Mouse (Mus musculus): ENCODE measurements at regions not wholly inside any gene's neighbourhood (a gene's known extent, or its start where the extent isn't known, plus 50 kb on each side); places are given as distances from the start of the nearest gene placed in this dataset.
A peak's percentile ranks its signal among the peaks of the same experiment; 100 is the strongest.

DNA sequence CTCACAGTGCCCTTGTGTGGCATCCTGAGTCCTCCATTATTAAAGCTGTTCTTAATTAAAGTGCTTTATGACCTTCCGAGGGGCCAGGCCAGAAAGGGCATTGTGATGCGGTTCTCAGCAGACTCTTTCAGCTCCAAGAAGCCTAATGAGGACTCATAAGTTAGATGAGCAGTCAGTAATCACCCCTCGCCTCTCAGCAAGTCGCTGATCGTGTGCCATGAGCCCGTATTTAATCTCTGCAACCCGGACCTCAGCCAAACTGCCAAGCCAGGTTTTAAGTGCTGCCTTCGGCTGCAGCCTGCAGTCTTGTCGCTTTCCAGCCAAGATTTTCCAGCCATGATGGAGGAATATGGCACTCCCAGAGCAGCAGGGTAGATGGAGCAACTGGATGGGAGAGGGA lies 56.1 kb upstream of the Rbfox1 start:
- DNase-seq (ENCODE audit: low spot score in 2 of 2), result peak in 1 of 2 experiments; percentile 55

DNA sequence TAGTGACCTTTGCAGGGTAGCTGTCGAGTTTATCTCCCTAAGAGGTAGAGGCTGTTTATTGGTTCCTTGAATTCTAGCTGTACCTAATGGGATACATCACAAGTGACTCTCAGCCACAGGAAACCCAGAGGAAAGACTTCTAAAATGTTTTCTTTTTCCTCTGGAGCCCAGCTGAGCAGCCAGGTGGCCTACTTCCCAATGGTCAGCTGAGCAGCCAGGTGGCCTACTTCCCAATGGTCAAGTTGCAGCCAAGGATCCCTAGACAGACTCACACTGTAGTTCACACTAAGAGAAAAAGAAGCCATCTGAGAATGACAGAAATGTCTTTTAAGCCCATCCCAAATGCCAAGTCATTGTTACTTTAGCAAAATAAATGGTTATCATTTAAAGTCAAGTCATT lies 61.8 kb upstream of the Rbfox1 start:
- DNase-seq (ENCODE audit: low spot score in 2 of 2), result no peak

DNA sequence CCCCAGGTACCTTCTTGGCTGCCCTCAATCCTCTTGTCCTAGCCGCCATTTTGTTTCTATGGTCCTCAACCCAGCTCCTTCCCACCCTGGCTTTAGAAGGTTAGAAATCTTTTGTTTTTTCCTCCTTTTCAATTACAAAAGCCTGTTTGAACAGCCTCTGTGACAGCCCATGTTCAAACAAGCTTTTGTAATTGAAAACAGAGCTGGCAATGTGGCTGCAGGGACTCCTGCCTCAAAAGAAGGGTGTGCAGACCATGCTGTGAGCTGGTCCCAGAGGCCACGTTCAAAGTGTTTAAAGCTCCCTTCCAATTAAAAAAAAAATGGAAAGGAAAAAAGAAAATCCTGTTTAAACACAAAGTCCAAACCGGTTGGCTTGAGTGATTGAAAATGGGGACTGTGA lies 68.0 kb upstream of the Rbfox1 start:
- DNase-seq (ENCODE audit: low spot score in 2 of 2), result no peak

DNA sequence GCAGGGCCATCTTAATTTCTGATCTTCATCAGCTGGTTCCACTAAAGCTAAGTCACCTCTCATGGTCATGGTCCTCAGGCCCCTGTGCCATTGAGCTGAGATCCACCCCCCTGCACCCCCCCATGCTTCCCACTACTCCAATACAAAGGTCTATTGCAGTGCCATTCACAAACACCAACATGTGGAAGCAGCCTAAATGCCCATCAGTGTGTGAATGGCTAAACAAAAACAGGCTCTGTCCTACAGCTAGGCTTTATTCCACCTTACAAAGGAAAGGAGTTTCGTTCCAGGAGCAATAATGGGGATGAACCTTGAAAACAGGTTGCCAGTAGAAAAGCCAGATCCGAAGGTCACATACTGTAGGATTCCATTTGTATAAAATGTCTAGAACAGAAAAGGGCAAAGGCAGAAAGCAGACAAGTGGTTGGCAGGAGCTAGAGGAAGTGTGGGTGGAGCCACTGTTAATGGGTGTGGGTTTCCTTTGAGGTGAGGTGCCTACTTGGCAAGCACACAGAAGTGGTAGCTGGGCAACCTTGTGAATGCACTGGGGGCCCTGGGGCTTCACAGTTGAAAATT lies 72.8 kb upstream of the Rbfox1 start:
- DNase-seq (ENCODE audit: low spot score in 2 of 2), result no peak

DNA sequence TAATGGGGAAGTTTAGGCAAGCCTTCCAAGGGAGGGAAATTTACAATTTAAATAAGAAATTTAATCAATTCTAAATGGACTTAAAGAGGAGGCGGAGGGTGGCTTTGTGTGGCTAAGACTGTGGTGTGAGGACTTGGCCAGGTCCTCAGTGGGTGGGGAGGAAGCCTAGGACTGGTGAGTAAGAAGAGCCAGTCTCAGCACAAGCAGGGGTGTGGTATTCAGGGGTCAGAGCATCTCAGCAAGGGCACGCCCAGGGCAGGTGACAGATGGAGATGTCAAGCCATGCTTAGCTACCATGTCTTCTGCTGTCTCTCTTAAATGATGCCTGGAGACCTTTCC lies 73.5 kb upstream of the Rbfox1 start:
- no peak for DNase-seq (ENCODE audit: low spot score in 2 of 2)

DNA sequence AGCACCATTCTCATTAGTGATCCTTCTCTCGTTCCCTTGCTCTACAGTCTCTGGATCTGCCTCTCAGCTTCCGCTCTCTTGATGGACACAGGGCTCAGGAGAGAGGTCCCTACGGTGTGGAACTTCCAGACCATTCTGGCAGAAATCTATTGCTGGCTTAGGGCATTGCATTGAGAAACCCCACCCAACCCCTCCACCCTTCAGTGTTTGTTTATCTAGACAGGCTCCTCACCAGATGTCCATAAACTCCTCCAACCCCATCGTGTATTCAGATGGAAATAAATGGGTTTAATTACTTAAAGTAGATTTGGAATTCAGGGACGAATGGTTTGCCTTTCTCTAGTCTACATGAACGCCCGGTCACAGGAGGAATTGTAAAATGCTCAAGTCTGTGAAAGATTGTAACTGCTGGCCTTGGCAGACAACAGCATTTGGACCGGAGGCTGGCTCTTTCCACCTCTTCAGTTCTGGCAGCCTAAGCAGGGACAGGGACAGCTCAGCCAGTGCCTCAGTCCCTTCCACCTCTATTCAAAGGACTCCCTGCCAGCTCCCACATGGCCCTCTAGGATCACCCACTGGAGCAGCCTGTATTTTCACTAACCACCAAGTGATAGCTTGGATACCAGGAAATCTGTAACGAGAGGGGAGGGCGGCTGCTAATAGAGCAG lies 74.0 kb upstream of the Rbfox1 start:
- DNase-seq (ENCODE audit: low spot score in 2 of 2), result peak in 1 of 2 experiments; percentile 15

DNA sequence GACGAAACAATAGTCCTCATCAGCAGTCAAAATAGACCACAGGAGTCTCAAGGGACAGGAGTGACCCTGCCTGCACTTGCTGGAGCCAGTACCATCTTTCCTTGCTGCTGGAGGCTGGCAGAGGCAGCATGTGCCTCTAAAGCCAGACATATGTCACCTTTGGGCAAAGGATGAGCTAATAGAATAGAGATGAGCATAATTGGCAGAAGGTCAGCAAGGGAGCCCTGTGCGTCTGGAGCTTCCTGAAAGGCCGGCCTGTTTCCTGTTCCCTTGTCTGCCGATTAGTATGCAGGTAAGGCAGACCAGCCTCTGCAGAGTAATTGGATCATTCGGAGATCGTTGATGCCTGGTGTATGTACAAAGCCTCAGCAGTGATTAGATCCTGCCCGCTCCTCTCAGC lies 87.0 kb upstream of the Rbfox1 start:
- DNase-seq (ENCODE audit: low spot score in 2 of 2), result peak in 1 of 2 experiments; percentile 18

DNA sequence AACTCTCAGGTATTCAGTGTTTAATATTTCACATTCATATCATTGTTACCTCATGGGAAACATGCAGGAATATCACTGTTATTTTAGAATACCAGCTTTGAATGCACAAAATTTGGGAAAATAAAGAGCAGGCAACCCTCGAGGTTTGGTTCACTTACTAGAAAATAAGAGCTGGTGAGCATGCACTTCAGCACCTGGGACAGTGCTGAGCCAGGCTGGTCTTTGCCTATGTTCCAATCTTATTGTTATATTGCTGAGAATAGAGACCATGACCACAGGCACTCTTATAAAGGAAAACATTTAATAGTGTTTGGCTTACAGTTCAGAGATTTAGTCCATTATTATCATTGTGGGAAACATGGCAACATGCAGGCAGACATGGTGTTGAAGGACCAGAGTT lies 92.9 kb upstream of the Rbfox1 start:
- DNase-seq (ENCODE audit: low spot score in 2 of 2), result no peak

DNA sequence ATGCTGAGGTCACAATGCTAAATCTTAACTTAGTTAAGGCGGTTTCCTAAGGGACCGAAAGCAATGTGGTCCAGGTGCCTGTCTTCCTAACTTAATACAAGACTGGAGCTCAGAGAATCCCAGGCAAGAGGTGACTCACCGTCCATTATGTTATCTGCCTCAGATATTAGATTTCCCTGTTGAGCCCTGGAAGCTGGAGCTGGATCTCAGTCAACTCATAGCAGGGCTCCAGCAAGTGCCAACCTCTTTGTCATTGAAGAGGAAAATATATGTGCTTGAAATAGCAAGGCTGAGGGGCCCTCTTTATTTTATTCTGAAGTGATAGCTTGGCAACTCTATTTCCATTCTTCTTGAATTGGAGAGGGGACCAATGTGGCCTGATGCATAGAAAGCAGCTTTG lies 95.0 kb upstream of the Rbfox1 start:
- no peak for DNase-seq (ENCODE audit: low spot score in 2 of 2)

DNA sequence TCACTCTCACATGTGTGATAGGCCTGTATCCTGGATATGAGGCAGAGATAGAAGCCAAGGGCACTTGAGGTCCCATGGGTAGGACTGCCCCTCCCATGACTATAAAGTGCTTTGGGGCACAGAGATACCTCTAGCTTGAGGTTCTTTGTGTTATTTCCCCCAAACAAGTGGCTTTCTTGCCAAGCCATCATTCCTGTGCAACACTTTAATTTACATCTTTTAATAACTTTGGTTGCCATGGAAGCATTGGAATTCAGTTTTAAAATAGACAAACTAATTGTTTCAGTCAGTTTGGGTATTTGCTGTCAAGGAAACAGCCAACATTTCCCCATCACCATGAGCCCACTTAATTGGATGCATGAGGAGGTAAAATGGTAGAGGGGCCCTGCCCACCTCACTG lies 97.9 kb upstream of the Rbfox1 start:
- DNase-seq (ENCODE audit: low spot score in 2 of 2), result no peak

DNA sequence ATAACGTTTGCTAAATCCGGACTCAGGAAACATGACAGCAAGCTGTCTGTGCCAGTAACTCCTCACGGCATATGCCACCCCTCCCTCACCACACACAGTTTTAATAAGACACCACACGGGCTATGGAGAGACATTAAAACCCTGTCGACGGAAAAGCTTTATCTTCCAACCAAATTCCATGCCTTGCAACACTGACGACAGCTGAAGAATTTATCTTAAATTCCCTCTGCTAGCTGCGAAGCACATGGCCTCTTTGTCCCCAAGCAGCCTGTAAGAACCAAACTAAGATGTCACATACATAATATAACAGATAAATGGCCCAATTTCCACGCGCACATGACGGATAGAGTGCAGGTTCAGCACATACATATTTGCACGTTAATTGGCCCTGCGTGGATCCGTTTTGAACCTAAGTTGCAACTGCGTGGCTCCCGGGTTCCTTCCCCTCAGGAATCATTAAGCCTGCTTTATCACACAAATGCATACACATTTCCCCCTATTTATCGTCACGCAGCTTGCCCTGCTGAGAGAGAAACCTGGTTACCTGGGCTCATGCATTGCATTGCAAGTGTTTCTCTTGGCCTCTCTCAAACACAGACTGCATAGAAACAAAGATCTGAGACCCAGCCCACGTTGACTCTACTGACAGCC lies 118.3 kb upstream of the Rbfox1 start:
- no peak for DNase-seq (ENCODE audit: low spot score in 2 of 2)

DNA sequence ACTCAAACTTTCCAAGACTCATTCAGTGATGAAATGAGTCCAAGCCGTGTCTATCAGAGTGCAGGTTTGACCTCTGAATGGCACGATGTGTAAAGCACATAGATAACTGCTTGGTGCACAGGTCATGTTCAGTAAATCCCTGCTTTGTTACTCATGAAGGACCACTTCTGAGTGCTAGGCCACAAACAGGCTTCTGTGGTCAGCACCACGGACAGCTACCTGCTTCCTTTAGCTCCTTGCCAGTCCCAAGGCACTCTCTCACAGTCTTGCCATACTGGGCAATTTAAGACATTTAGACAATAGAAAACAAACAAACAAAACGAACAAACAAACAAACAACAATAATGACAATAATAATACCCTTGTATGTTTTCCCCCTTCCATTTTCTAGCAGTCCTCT lies 120.0 kb upstream of the Rbfox1 start:
- DNase-seq (ENCODE audit: low spot score in 2 of 2), result no peak

DNA sequence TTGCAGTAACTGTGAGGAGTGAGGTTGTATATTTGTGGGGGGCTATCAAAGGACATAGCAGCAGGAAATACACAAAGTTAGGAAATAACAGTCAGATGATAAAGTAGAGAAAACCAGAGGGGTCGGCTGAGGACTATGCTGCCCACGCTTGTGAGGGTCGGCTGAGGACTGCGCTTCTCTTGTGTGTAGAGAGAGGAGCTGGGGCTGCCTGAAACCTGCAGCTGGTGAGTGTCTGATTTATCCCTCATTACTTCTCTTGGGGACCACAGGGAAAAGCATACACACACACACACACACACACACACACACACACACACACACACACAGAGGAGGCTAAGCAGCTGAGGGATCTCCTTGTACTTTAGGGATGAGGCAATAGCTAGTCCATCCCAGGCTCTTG lies 124.3 kb upstream of the Rbfox1 start:
- DNase-seq (ENCODE audit: low spot score in 2 of 2), result no peak

DNA sequence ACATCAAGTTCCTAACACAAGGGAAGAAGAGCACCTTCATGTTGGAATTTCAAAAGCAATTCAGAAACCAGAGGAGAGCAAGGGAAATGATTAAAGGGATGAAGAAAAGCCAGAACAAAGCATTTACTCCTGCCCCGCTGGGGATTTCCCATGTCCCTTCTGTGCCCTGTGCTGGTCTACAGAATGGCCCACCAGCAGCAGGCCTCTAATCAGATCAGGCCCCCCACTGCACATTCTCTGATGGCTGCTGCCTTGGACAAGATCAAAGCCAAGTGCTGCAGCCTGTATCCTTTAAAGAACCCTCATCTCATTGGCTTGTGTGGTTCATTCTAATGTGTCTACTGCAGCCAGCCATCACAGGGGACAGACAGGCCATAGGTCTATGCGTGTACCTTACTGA lies 126.1 kb upstream of the Rbfox1 start:
- no peak for DNase-seq (ENCODE audit: low spot score in 2 of 2)

DNA sequence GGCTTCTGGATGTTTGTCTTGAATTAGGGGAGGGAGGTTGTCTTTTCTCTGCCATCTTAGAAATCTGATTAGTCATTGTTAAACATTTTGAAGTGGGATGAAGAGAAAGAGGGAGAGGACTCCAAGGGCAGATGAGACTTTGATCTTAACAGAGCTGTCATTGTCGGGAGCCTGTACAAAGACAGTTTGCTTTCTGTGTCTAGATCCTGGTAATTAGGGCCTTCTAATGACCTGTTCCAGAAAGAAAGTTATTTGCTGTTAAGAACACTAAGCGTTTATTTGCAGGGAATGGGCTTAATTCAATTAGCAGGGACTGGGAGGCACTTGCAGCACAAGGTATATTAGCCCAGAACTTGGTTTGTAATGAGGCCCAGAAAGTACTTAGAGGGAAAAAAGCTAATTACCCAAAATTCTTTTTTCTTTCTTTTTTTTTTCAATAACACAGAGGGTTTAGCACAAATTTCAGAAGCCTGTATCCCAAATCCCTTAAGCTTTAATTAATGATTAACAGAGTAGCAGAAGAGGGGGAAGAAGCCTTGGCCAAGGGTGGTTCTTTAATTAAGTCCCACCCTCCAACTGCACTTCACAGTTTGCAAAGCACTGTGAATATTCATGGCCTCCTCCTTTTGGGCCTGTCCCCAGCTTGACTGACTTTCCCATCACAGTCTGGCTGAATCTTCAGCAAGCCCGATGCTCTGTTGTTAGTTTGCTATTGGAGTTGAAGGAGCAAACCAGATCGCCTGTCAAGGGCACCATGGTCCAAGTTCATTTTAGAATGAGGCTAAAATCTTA lies 142.2 kb upstream of the Rbfox1 start:
- DNase-seq (ENCODE audit: low spot score in 2 of 2), result no peak

DNA sequence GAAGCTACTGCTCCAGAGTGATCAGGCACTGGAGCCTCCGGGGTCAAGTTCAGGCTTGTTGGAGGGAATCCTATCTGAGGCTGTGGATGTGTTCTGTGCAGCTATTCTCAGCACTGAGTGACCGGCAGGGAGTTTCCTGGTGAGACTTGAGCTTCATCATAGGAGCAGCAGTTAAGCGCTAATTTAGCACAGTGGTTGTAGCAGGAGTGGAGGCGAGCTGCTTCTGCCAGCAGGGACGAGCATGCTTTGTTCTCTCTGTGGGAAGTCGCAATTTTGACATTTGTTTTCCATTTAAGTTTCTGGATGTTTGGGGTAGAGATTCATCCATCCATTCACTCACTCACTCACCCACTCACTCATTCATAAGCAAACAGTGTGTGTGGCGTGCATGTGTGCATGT lies 144.4 kb upstream of the Rbfox1 start:
- no peak for DNase-seq (ENCODE audit: low spot score in 2 of 2)

DNA sequence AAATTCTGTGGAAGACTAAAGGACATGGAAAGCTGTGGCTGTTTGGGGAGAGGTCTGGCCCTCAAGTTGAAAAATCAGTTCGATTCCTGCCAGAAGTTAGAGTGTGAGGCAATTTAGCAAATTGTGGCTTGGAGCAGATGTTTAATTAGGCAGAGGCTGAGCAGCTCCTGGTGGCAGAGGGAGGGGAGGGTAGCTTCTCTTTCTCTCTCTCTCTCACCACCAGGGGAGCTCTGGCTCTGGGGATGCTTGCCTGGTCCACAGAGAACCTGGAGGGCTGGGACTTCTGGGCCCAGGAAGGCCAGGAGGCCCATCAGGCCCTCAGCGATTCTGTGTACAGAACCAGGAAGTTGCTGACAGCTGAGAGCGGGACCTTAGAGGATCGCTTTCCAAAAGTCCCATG lies 151.5 kb upstream of the Rbfox1 start:
- no peak for DNase-seq (ENCODE audit: low spot score in 2 of 2)

DNA sequence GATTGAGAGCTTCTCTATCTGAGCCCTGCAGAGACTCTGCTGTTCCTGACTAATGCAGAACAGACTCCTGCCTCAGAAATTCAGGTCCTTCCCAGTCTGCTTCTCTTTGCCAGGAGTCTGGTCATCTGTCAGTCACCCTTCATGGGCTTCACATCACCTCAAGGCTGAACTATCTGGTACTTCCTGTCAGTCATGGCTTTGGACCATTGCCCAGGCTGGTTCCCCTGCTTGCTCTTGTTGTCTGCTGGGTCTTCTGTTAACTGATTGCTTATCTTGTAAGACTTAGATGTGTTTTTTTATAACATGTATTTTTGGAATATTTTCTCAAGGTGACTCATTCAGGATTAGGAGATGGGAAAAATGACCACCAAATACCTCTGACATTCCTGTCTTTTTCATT lies 162.6 kb upstream of the Rbfox1 start:
- DNase-seq (ENCODE audit: low spot score in 2 of 2), result peak in 1 of 2 experiments; percentile 12

DNA sequence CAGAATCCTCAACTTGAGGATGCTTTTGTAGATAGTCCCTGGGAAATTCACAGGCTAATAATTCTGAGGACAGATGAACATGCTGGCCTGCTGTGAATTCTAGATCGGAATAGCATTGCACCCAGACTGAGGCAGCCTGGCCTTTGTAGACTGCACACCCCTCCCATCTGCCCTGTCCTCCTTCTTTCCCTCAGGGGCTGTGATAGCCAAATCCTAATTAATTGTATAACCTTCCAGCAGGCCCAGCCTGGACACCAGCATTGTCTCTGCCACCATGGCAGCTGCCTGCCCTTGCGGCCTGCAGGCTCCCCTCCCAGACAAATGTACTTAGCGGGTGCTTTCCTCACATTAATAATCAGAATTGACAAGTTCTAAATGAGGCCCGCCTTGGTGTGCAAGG lies 171.7 kb upstream of the Rbfox1 start:
- peak in 1 of 2 experiments; percentile 15 for DNase-seq (ENCODE audit: low spot score in 2 of 2)

DNA sequence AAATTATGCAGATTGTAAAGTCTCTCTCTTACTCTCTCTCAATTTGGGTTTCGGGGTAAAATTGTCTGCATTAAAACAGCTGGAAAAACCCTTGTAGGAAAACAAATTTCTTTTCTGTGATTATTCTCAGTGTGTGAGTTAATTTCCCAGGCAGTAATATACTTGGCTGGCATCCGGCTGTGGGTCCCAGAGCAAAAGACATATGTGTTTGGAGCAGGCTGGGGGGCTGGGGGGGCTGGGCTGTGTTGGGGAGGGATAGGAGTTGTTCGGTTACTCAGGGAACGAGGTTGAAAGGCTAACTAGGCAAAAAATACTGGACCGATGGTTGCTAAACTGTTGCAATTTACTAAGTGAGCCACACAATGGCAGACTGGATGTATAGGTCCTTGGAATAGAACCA lies 175.3 kb upstream of the Rbfox1 start:
- no peak for DNase-seq (ENCODE audit: low spot score in 2 of 2)

DNA sequence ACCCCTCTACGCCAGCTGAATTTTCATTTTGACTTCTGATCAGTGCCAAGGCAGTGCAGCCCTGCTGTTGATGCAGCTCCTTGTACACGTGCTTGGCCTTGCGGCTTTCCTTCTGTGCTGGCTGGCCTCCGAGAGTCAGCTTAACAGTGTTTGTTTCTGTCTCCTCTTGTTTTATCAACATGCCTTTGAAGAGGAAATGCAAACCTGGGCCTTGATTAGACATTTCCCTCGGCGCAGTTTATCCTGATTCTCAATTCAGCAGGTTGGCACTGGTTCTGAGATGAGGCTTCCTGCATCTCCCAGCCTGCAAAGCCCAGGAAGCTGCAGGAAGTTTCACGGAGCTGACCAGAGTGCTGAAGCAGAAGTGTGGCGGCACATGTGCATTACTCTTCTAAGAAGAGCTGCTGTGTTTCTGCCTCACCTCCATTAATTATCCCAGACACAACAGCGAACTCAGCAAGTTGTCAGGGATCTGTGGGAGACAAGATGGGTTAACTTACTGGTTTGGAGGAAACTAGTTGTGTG lies 184.4 kb upstream of the Rbfox1 start:
- DNase-seq (ENCODE audit: low spot score in 2 of 2), result no peak

DNA sequence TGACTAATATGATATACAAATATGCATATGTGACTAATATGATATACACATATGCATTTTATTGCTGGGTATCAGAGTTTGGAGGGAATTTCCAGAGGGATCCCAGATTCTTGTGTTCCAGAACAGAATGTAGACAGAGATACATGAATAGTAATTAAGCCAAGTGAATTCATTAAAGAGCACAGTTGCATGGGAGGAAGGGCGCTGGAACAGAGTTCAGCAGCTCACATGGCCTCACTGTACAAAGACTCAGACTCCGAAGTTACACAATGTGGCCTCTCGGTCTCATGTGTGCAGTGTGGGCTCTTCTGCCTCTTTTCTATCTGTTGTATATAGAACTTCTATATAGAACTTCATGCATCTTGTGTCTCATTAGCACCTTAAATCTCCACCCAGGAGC lies 196.8 kb upstream of the Rbfox1 start:
- DNase-seq (ENCODE audit: low spot score in 2 of 2), result no peak

Measured in cerebellum, postnatal 4 days (tissue).